ENCODE assay signal across 2 mouse cellular contexts in genomic region chr13:81650382-81650781, GRCm38 (mm10). TPM values are rescaled to one million over a fixed set of nuclear protein-coding genes. Genes with fewer than 3 reads are reported as not detected.
"Had no signal": no experiment of that assay in that cellular context is flagged by ENCODE, and none has a peak within 500 bp of the region (broad histone marks: within the 10 kb centered on the region; RNA-seq: fewer than 3 reads in every experiment).

No protein-coding gene starts in this region.

RNA-seq across cellular contexts. Expression of gene Adgrv1, which starts 17.4 kb away (rescaled TPM):
- total RNA-seq: gastrocnemius, adult 2 months; granulocyte monocyte progenitor cell, adult 5-6 weeks had no signal
